Mouse (Mus musculus): ENCODE measurements around the gene Cnrip1.

The Cnrip1 gene

DNA sequence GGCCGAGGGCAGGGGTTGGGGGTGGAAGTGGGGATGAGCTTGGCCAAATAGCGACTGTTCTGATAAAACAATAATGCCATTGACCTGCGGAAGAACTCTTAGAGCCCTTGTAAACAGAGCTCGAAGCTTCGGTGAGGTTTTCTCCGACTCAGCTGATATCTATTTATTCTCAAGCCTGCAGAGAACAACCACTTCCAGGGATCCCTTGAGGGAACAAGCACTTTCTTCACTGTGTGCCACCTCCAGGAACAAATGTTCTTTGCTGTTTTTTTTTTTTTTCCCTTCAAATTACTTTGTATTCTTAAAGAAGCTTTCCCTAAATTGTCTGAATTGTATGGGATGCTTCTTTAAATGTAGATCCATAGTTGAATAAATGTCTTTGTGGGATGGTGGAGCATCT is 56.0 kb downstream of the Cnrip1 start:
- no peak for DNase-seq (ENCODE audit: low read depth, low spot score)

DNA sequence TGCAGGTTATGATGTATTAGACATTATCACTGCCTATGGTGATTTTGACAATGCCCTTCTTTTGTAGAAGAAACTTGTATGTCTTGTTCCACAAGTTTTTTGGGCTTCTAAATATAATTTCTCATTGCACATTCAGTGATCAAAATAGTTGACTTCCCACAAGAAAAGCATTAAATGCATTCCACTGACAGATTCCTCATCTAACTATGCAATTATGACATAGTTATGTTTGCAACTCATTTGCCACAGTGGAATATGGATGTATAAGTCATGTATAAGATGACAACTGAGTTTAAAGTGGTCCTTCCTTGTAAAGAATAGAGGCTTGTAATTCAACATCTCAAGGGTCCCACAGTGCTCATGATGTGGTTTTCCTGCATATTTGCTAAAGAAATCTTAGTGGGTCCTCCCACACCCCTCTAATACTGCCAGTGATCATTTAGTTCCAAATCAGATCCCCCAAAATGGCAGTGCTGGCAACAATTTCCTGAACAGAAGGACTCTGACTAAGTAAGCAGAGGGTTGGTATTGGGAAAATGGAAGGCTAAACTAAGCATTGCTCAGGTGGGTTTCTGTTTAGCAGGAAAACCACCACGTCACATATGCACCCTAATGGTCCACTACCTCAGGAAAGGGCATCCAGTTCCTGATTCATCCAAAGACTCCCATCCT is 61.2 kb downstream of the Cnrip1 start:
- no peak for DNase-seq (ENCODE audit: low read depth, low spot score)

DNA sequence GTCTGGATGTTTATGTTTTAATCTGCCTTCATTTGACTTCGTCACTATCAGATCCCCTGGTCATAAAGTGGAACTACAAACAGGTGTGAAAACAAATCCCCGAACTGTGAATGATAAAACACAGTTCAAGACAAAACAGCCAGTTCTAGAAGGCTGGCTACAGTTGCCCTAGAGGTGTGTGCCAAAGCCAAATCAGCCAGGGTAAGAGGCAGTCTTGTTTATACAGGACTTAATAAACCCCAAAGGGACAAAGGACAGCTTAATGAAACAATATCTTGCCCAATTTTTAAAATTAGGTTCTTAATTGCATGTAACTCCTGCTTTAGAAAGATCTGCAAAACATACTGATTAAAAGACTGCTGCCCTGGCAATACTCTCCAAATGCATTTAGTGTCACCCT is 75.0 kb downstream of the Cnrip1 start:
- DNase-seq (ENCODE audit: low read depth, low spot score): no peak
